Mouse (Mus musculus): Measurements from ENCODE around the gene Naa60. TPM values are rescaled to one million over a fixed set of nuclear protein-coding genes. Genes with fewer than 3 reads are reported as not detected.

Gene Naa60
- polyA plus RNA-seq (2012; fragmentation: generic; extraction: Trizol), result 27.1 TPM
- long read RNA-seq, experiment 1, transcript Naa60-212 (7 exons, 2,424 nt), result major isoform, 12 of 24 reads
- long read RNA-seq, experiment 1, partial matches to known transcripts, result 2 of 24 reads
- long read RNA-seq, experiment 1, other reads (novel, unspliced or antisense), result 9 of 24 reads
- long read RNA-seq, experiment 2, transcript Naa60-205 (7 exons, 1,279 nt), result minor isoform, 5 of 169 reads
- long read RNA-seq, experiment 2, transcript Naa60-212 (7 exons, 2,424 nt), result major isoform, 98 of 169 reads
- long read RNA-seq, experiment 2, partial matches to known transcripts, result 14 of 169 reads
- long read RNA-seq, experiment 2, other reads (novel, unspliced or antisense), result 51 of 169 reads

GRCm38 (mm10) chr16:3872216-3873047, at the start of gene Naa60:
TSS of gene Naa60 (plus strand) at chr16:3872375.
- Histone ChIP-seq H3ac (ENCODE audit: control insufficient read depth, insufficient read length, low read depth) (peak within 1 kb of the TSS; percentile 48), H3K4me3 (ENCODE audit: insufficient read depth, poor library complexity, severe bottlenecking) (no peak within 1 kb of the TSS), H3K79me2 (ENCODE audit: control insufficient read depth, insufficient read depth) (no peaks in the 10 kb centered on the region), H3K27me3 (ENCODE audit: control insufficient read depth, insufficient read depth, insufficient read length) (no peaks in the 10 kb centered on the region), H3K79me3 (ENCODE audit: low read depth) (no peaks in the 10 kb centered on the region), H3K36me3 (ENCODE audit: control insufficient read depth, insufficient read depth) (peaks cover 14% of the 10 kb centered on the region)
- TF ChIP-seq MYOG (IDR thresholded peaks at IDR 0.05; ENCODE audit: control insufficient read depth, extremely low read depth, insufficient read length) (no peak), CEBPB (IDR thresholded peaks at IDR 0.05; ENCODE audit: low read depth) (no peak), MYOD1 (IDR thresholded peaks at IDR 0.05; ENCODE audit: control insufficient read depth, insufficient read length, low read depth) (no peak), MAX (IDR thresholded peaks at IDR 0.05) (no peak), CTCF (IDR thresholded peaks at IDR 0.05; ENCODE audit: control insufficient read depth, insufficient read depth, insufficient read length) (no peak), USF1 (IDR thresholded peaks at IDR 0.05; ENCODE audit: low read depth) (no peak), FOSL1 (IDR thresholded peaks at IDR 0.05; ENCODE audit: insufficient read depth, low read length, poor library complexity, severe bottlenecking) (no peak)

GRCm38 (mm10) chr16:3828021-3828420, 44.2 kb upstream of the Naa60 start:
- Histone ChIP-seq H3ac (ENCODE audit: control insufficient read depth, insufficient read length, low read depth) (no peak overlapping the region), H3K79me2 (ENCODE audit: control insufficient read depth, insufficient read depth) (no peaks in the 10 kb centered on the region), H3K79me3 (ENCODE audit: low read depth) (no peaks in the 10 kb centered on the region), H3K4me3 (ENCODE audit: insufficient read depth, poor library complexity, severe bottlenecking) (no peak overlapping the region), H3K27me3 (ENCODE audit: control insufficient read depth, insufficient read depth, insufficient read length) (no peaks in the 10 kb centered on the region), H3K36me3 (ENCODE audit: control insufficient read depth, insufficient read depth) (no peaks in the 10 kb centered on the region)
- TF ChIP-seq MYOD1 (IDR thresholded peaks at IDR 0.05; ENCODE audit: control insufficient read depth, insufficient read length, low read depth) (peak; percentile 31), CTCF (IDR thresholded peaks at IDR 0.05; ENCODE audit: control insufficient read depth, insufficient read depth, insufficient read length) (no peak)

GRCm38 (mm10) chr16:3829727-3830126, 42.4 kb upstream of the Naa60 start:
- no peaks in the 10 kb centered on the region for H3K79me2 ChIP-seq (ENCODE audit: control insufficient read depth, insufficient read depth)
- H3ac ChIP-seq (ENCODE audit: control insufficient read depth, insufficient read length, low read depth), result no peak overlapping the region
- no peaks in the 10 kb centered on the region for H3K27me3 ChIP-seq (ENCODE audit: control insufficient read depth, insufficient read depth, insufficient read length)
- H3K4me3 ChIP-seq (ENCODE audit: insufficient read depth, poor library complexity, severe bottlenecking), result no peak overlapping the region
- no peaks in the 10 kb centered on the region for H3K79me3 ChIP-seq (ENCODE audit: low read depth)
- H3K36me3 ChIP-seq (ENCODE audit: control insufficient read depth, insufficient read depth), result no peaks in the 10 kb centered on the region
- TF ChIP-seq CEBPB (IDR thresholded peaks at IDR 0.05; ENCODE audit: low read depth), result no peak

- Histone ChIP-seq H3K27me3 (ENCODE audit: control insufficient read depth, insufficient read depth, insufficient read length) (no peaks in the 10 kb centered on the region), H3K4me3 (ENCODE audit: insufficient read depth, poor library complexity, severe bottlenecking) (no peak within 1 kb of the TSS), H3K79me3 (ENCODE audit: low read depth) (no peaks in the 10 kb centered on the region), H3K36me3 (ENCODE audit: control insufficient read depth, insufficient read depth) (no peaks in the 10 kb centered on the region), H3K79me2 (ENCODE audit: control insufficient read depth, insufficient read depth) (no peaks in the 10 kb centered on the region), H3ac (ENCODE audit: control insufficient read depth, insufficient read length, low read depth) (no peak within 1 kb of the TSS)
- TF ChIP-seq MAX (IDR thresholded peaks at IDR 0.05) (no peak), FOSL1 (IDR thresholded peaks at IDR 0.05; ENCODE audit: insufficient read depth, low read length, poor library complexity, severe bottlenecking) (no peak), MYOD1 (IDR thresholded peaks at IDR 0.05; ENCODE audit: control insufficient read depth, insufficient read length, low read depth) (no peak), CEBPB (IDR thresholded peaks at IDR 0.05; ENCODE audit: low read depth) (no peak), USF1 (IDR thresholded peaks at IDR 0.05; ENCODE audit: low read depth) (no peak), CTCF (IDR thresholded peaks at IDR 0.05; ENCODE audit: control insufficient read depth, insufficient read depth, insufficient read length) (no peak), MYOG (IDR thresholded peaks at IDR 0.05; ENCODE audit: control insufficient read depth, extremely low read depth, insufficient read length) (no peak)
These were observed 41.5 kb upstream of the Naa60 start, which contains the start of gene Olfr15 for GRCm38 (mm10) chr16:3830588-3831109. TSS of gene Olfr15 (plus strand) at chr16:3830878.

GRCm38 (mm10) chr16:3835461-3835860, 36.7 kb upstream of the Naa60 start:
- Histone ChIP-seq H3K36me3 (ENCODE audit: control insufficient read depth, insufficient read depth) (no peaks in the 10 kb centered on the region), H3K4me3 (ENCODE audit: insufficient read depth, poor library complexity, severe bottlenecking) (no peak overlapping the region), H3K27me3 (ENCODE audit: control insufficient read depth, insufficient read depth, insufficient read length) (no peaks in the 10 kb centered on the region), H3ac (ENCODE audit: control insufficient read depth, insufficient read length, low read depth) (no peak overlapping the region), H3K79me2 (ENCODE audit: control insufficient read depth, insufficient read depth) (no peaks in the 10 kb centered on the region), H3K79me3 (ENCODE audit: low read depth) (no peaks in the 10 kb centered on the region)
- TF ChIP-seq USF1 (IDR thresholded peaks at IDR 0.05; ENCODE audit: low read depth) (no peak), MYOG (IDR thresholded peaks at IDR 0.05; ENCODE audit: control insufficient read depth, extremely low read depth, insufficient read length) (no peak), MYOD1 (IDR thresholded peaks at IDR 0.05; ENCODE audit: control insufficient read depth, insufficient read length, low read depth) (no peak), MAX (IDR thresholded peaks at IDR 0.05) (no peak), FOSL1 (IDR thresholded peaks at IDR 0.05; ENCODE audit: insufficient read depth, low read length, poor library complexity, severe bottlenecking) (no peak), CEBPB (IDR thresholded peaks at IDR 0.05; ENCODE audit: low read depth) (no peak), CTCF (IDR thresholded peaks at IDR 0.05; ENCODE audit: control insufficient read depth, insufficient read depth, insufficient read length) (no peak)
